16 mouse cellular contexts compared by ENCODE assay signal in genomic region chr14:76619038-76619409, GRCm38 (mm10).
DNase-seq lines count a peak whose midpoint lies in the region; ATAC-seq lines count a peak whose summit lies in the region.
"Had no signal": no experiment of that assay in that cellular context is flagged by ENCODE, and none has a peak within 500 bp of the region (broad histone marks: within the 10 kb centered on the region; RNA-seq: fewer than 3 reads in every experiment).

No protein-coding gene starts in this region.

- peak overlapping the region; percentile 83 for H3K27ac ChIP-seq in lung, embryonic 16.5 days (ENCODE audit: low read length)
- H3K27ac ChIP-seq in embryonic facial prominence, embryonic 12.5 days = peak overlapping the region; percentile 50; the same call in 1 of the 2 replicates
- peak overlapping the region; percentile 71; the same call in 1 of the 2 replicates for H3K27ac ChIP-seq in limb, embryonic 10.5 days
- H3K27ac ChIP-seq in midbrain, embryonic 14.5 days (replicated peaks; ENCODE audit: low read depth, low read length) = no peak overlapping the region
- H3K27ac ChIP-seq: liver, embryonic 13.5 days had no signal

- H3K36me3 ChIP-seq in lung, embryonic 16.5 days (ENCODE audit: control insufficient read depth, insufficient read depth, low read length) = no peaks in the 10 kb centered on the region
- H3K36me3 ChIP-seq in embryonic facial prominence, embryonic 12.5 days = no peaks in the 10 kb centered on the region
- no peaks in the 10 kb centered on the region for H3K36me3 ChIP-seq in limb, embryonic 10.5 days
- H3K36me3 ChIP-seq in midbrain, embryonic 14.5 days (ENCODE audit: control insufficient read depth, insufficient read depth, low read length) = no peaks in the 10 kb centered on the region
- H3K36me3 ChIP-seq: heart, embryonic 13.5 days; liver, embryonic 13.5 days had no signal

- H3K27me3 ChIP-seq in lung, embryonic 16.5 days (ENCODE audit: control insufficient read depth, insufficient read depth, low read depth, low read length) = no peaks in the 10 kb centered on the region
- no peaks in the 10 kb centered on the region for H3K27me3 ChIP-seq in embryonic facial prominence, embryonic 12.5 days
- no peaks in the 10 kb centered on the region for H3K27me3 ChIP-seq in limb, embryonic 10.5 days (ENCODE audit: low read depth, poor library complexity, severe bottlenecking)
- H3K27me3 ChIP-seq in midbrain, embryonic 14.5 days (ENCODE audit: control insufficient read depth, insufficient read depth, low read length) = no peaks in the 10 kb centered on the region
- H3K27me3 ChIP-seq: CH12.LX; heart, embryonic 13.5 days; liver, embryonic 13.5 days had no signal

- H3K4me3 ChIP-seq in lung, embryonic 16.5 days (ENCODE audit: low read length) = no peak overlapping the region
- H3K4me3 ChIP-seq in embryonic facial prominence, embryonic 12.5 days = no peak overlapping the region
- H3K4me3 ChIP-seq in limb, embryonic 10.5 days = no peak overlapping the region
- H3K4me3 ChIP-seq in midbrain, embryonic 14.5 days (replicated peaks; ENCODE audit: low read depth, low read length) = no peak overlapping the region
- H3K4me3 ChIP-seq: heart, embryonic 13.5 days; liver, embryonic 13.5 days had no signal

- H3K4me1 ChIP-seq in lung, embryonic 16.5 days (replicated peaks; ENCODE audit: control insufficient read depth, insufficient read depth, low read length) = peaks cover 52% of the 10 kb centered on the region
- H3K4me1 ChIP-seq in embryonic facial prominence, embryonic 12.5 days = peaks cover 41% of the 10 kb centered on the region
- H3K4me1 ChIP-seq in limb, embryonic 10.5 days = peaks cover 59% of the 10 kb centered on the region
- H3K4me1 ChIP-seq in midbrain, embryonic 14.5 days (ENCODE audit: control insufficient read depth, insufficient read depth, low read length) = peaks cover 19% of the 10 kb centered on the region

- 66% methylated on average over 7 of the region's 7 CpGs for WGBS in lung, embryonic 16.5 days
- WGBS in embryonic facial prominence, embryonic 12.5 days = 67% methylated on average over 7 of the region's 7 CpGs
- 85% methylated on average over 7 of the region's 7 CpGs for WGBS in limb, embryonic 10.5 days
- 82% methylated on average over 7 of the region's 7 CpGs for WGBS in midbrain, embryonic 14.5 days

- no peak overlapping the region for H3K4me2 ChIP-seq in lung, embryonic 16.5 days (ENCODE audit: low read depth, low read length)
- no peak overlapping the region for H3K4me2 ChIP-seq in embryonic facial prominence, embryonic 12.5 days (replicated peaks)
- H3K4me2 ChIP-seq in midbrain, embryonic 14.5 days (ENCODE audit: low read length) = no peak overlapping the region
- H3K4me2 ChIP-seq: heart, embryonic 13.5 days; liver, embryonic 13.5 days had no signal

- DNase-seq in cerebellum, postnatal 14 days = peak; percentile 35 to 49
- DNase-seq in cerebellum, adult 8-10 months = no peak
- no peak for DNase-seq in lung, adult 18-20 months
- DNase-seq in limb, embryonic 10.5 days (ENCODE audit: low spot score) = no peak
- no peak for DNase-seq in left cerebral cortex, adult 18-20 months (ENCODE audit: low spot score in 2 of 2)
- DNase-seq in midbrain, embryonic 14.5 days = no peak
- DNase-seq: heart, postnatal 4 days; kidney, postnatal 10 days; liver, embryonic 13.5 days; right cerebral cortex, adult 18-20 months; thymus, postnatal 36 days had no signal

- ATAC-seq in lung, embryonic 16.5 days (ENCODE audit: low read depth) = no peak
- ATAC-seq in embryonic facial prominence, embryonic 12.5 days (ENCODE audit: insufficient number of reproducible peaks, insufficient read depth, low FRiP score, low TSS enrichment) = no peak
- no peak for ATAC-seq in midbrain, embryonic 14.5 days (ENCODE audit: low FRiP score, low TSS enrichment)
- ATAC-seq: intestine, postnatal 0 days had no signal

- H3K9ac ChIP-seq in lung, embryonic 16.5 days (ENCODE audit: low read length) = no peak overlapping the region
- H3K9ac ChIP-seq in embryonic facial prominence, embryonic 12.5 days = no peak overlapping the region
- no peak overlapping the region for H3K9ac ChIP-seq in midbrain, embryonic 14.5 days (replicated peaks; ENCODE audit: low read length)
- H3K9ac ChIP-seq: heart, embryonic 13.5 days; liver, embryonic 13.5 days had no signal

- no peaks in the 10 kb centered on the region for H3K9me3 ChIP-seq in lung, embryonic 16.5 days (ENCODE audit: control insufficient read depth, low read length)
- H3K9me3 ChIP-seq in embryonic facial prominence, embryonic 12.5 days = no peaks in the 10 kb centered on the region
- no peaks in the 10 kb centered on the region for H3K9me3 ChIP-seq in limb, embryonic 10.5 days (replicated peaks)
- no peaks in the 10 kb centered on the region for H3K9me3 ChIP-seq in midbrain, embryonic 14.5 days (ENCODE audit: control insufficient read depth, low read length)
- H3K9me3 ChIP-seq: heart, embryonic 13.5 days; liver, embryonic 13.5 days had no signal

Comparison
In these comparisons a context has a peak if more than half of its experiments do, and no peak if none do; other contexts are left out.
1. DNase-seq: peak in cerebellum, postnatal 14 days (2 of 2); none in cerebellum, adult 8-10 months (single experiment), lung, adult 18-20 months (0 of 2), limb, embryonic 10.5 days (single experiment), left cerebral cortex, adult 18-20 months (0 of 2) and midbrain, embryonic 14.5 days (single experiment).